Mouse (Mus musculus) kidney, adult 2 months (tissue): Measurements from ENCODE around the gene Hsd11b2. TPM values are rescaled to one million over a fixed set of nuclear protein-coding genes. Genes with fewer than 3 reads are reported as not detected.
A peak's percentile ranks its signal among the peaks of the same experiment; 100 is the strongest.

Experiments
- DNase-seq: peaks from one replicate; pipeline ENCODE4 v3.0.0; 2021
- H3K27ac ChIP-seq: fragments of 200-500 bp; 2 replicates; pipeline ENCODE4 v1.5.1; 2012; ENCODE audit warnings: low read depth, low read length, control low read depth, inconsistent platforms; ENCODE audit not compliant: insufficient read depth
- H3K27me3 ChIP-seq: fragments of 200-500 bp; replicated peaks from 2 replicates; pipeline ENCODE4 v1.6.1; 2012; ENCODE audit warnings: mild to moderate bottlenecking, moderate library complexity, low read length, inconsistent platforms; ENCODE audit not compliant: control insufficient read depth, insufficient read depth
- H3K36me3 ChIP-seq: fragments of 200-500 bp; 2 replicates; pipeline ENCODE4 v1.6.1; 2012; ENCODE audit warnings: mild to moderate bottlenecking, moderate library complexity, low read length, inconsistent platforms; ENCODE audit not compliant: control insufficient read depth, insufficient read depth
- H3K4me1 ChIP-seq: fragments of 200-500 bp; 2 replicates; pipeline ENCODE4 v1.6.1; 2011; ENCODE audit warnings: low read length; ENCODE audit not compliant: control insufficient read depth, insufficient read depth
- H3K4me3 ChIP-seq: fragments of 200-500 bp; 2 replicates; pipeline ENCODE4 v1.5.1; 2011; ENCODE audit warnings: mild to moderate bottlenecking, low read depth, low read length, control low read depth; ENCODE audit not compliant: insufficient read depth
- CTCF ChIP-seq: fragments of 200-500 bp; conservative IDR thresholded peaks from 2 replicates; pipeline ENCODE4 v1.5.1; 2011; ENCODE audit warnings: low read depth, mild to moderate bottlenecking, control low read depth, low read length, moderate library complexity, mixed read lengths; ENCODE audit not compliant: insufficient read depth, insufficient read length
- POLR2A ChIP-seq: fragments of 200-500 bp; IDR thresholded peaks from one replicate; pipeline ENCODE4 v1.6.1; 2011; ENCODE audit warnings: low read depth, low read length, control low read depth
- WGBS: fragments of 180-500 bp; shearing (Covaris S2); methylation state at CpG from one replicate; pipeline ENCODE4 v1.1.7; 2018; 5-methylcytosine and 5-hydroxymethylcytosine counted together
- polyA plus RNA-seq: library from polyadenylated mRNA; depleted of rRNA; stranded (reverse); fragments of >200 nt; gene quantifications from 2 replicates; pipeline ENCODE4 v1.2.3, GENCODE M21; 2012

Gene Hsd11b2
- polyA plus RNA-seq, 1 experiment, result 310 TPM

- WGBS, result 85% methylated on average over 3 of the region's 3 CpGs
- Histone ChIP-seq H3K4me3 (no peak overlapping the region), H3K4me1 (no peaks in the 10 kb centered on the region), H3K27me3 (no peaks in the 10 kb centered on the region), H3K36me3 (no peaks in the 10 kb centered on the region), H3K27ac (peak overlapping the region; percentile 87)
- no peak for TF ChIP-seq POLR2A
- TF ChIP-seq CTCF, result no peak
- DNase-seq, result peak; percentile 67
These were observed 13.9 kb upstream of the Hsd11b2 start for GRCm38 (mm10) chr8:105504617-105505016.

- Histone ChIP-seq H3K36me3 (no peaks in the 10 kb centered on the region), H3K27ac (no peak overlapping the region), H3K27me3 (no peaks in the 10 kb centered on the region), H3K4me3 (no peak overlapping the region), H3K4me1 (no peaks in the 10 kb centered on the region)
- 79% methylated on average over 6 of the region's 6 CpGs for WGBS
- DNase-seq, result no peak
- TF ChIP-seq POLR2A (no peak), CTCF (no peak)
These were observed 11.6 kb upstream of the Hsd11b2 start for GRCm38 (mm10) chr8:105506977-105507376.

DNA sequence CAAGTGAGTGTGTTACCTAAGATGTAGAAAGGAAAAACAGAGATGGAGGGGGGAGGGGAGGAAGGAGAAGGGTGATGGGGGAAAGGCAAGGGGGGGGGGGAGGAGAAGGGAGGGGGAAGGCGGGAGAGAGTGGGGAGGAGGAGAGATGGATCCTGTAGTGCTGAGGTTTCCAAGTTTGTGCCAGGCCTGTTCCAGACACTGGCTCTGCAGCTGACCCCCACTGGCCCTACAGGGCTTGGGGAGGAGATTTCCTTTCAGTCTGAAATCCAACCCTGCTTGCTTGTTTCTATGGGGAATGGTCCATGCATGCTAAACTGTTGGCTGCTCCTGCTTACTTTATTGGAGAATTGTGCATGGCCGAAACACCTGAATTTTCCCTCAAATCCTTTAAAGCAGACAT is 9.8 kb upstream of the Hsd11b2 start:
- no peaks in the 10 kb centered on the region for H3K27me3 ChIP-seq
- no peak for DNase-seq
- H3K27ac ChIP-seq, result no peak overlapping the region
- H3K4me1 ChIP-seq, result no peaks in the 10 kb centered on the region
- TF ChIP-seq POLR2A, result no peak
- TF ChIP-seq CTCF, result no peak
- no peak overlapping the region for H3K4me3 ChIP-seq
- no peaks in the 10 kb centered on the region for H3K36me3 ChIP-seq
- 53% methylated on average over 2 of the region's 2 CpGs for WGBS

- no peaks in the 10 kb centered on the region for H3K4me1 ChIP-seq
- no peak overlapping the region for H3K27ac ChIP-seq
- H3K4me3 ChIP-seq, result no peak overlapping the region
- DNase-seq, result no peak
- TF ChIP-seq POLR2A (no peak), CTCF (no peak)
- no peaks in the 10 kb centered on the region for H3K27me3 ChIP-seq
- H3K36me3 ChIP-seq, result no peaks in the 10 kb centered on the region
- WGBS, result 58% methylated on average over 12 of the region's 12 CpGs
These were observed 8.4 kb upstream of the Hsd11b2 start for GRCm38 (mm10) chr8:105509997-105510735.

DNA sequence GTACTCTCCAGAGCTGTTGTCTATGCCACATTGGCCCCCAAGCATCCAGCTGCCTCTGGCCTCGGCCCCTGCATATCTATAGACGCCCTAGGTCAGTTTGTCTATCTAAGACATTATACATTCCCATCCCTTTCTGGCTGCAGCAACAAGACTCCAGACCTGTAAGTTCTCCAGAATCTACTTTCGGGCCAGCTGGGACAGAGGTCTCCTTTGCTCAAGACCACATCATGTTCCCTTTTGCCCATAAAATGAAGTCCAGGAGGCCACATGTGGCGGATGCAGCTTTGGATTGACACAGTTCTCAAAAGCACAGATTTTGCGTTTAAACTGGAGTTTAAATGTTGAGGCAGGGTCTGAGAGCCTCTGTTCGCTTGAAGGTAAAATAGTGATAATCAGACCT is 4.4 kb upstream of the Hsd11b2 start:
- 94% methylated on average over 6 of the region's 6 CpGs for WGBS
- no peaks in the 10 kb centered on the region for H3K27me3 ChIP-seq
- DNase-seq, result no peak
- no peak overlapping the region for H3K4me3 ChIP-seq
- H3K27ac ChIP-seq, result no peak overlapping the region
- peaks cover 8% of the 10 kb centered on the region; the same call in 1 of the 2 replicates for H3K4me1 ChIP-seq
- TF ChIP-seq CTCF, result no peak
- TF ChIP-seq POLR2A, result no peak
- no peaks in the 10 kb centered on the region for H3K36me3 ChIP-seq

DNA sequence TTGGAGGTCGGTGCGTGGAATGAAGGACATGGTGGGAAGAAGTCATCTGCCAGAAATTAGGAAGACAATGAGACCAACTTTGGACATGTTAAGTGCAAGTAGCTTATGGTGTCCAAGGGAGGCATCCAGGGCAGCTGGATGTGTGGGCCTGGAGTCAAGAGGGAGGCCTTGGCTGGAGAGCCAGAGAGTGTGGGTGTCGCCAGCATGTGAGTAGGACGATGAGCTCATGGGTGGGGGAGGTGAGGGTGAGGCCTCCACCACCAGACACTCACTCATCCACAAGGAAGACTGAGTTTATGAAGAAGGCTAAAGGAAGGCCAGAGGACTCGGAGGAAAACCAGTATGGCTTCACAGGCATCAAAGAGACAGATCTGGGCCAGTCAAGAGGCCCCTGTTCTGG is 3.9 kb upstream of the Hsd11b2 start:
- no peak for DNase-seq
- TF ChIP-seq POLR2A (no peak), CTCF (no peak)
- 75% methylated on average over 5 of the region's 5 CpGs for WGBS
- Histone ChIP-seq H3K27ac (no peak overlapping the region), H3K27me3 (no peaks in the 10 kb centered on the region), H3K36me3 (no peaks in the 10 kb centered on the region), H3K4me1 (peaks cover 10% of the 10 kb centered on the region; the same call in 1 of the 2 replicates), H3K4me3 (no peak overlapping the region)

DNA sequence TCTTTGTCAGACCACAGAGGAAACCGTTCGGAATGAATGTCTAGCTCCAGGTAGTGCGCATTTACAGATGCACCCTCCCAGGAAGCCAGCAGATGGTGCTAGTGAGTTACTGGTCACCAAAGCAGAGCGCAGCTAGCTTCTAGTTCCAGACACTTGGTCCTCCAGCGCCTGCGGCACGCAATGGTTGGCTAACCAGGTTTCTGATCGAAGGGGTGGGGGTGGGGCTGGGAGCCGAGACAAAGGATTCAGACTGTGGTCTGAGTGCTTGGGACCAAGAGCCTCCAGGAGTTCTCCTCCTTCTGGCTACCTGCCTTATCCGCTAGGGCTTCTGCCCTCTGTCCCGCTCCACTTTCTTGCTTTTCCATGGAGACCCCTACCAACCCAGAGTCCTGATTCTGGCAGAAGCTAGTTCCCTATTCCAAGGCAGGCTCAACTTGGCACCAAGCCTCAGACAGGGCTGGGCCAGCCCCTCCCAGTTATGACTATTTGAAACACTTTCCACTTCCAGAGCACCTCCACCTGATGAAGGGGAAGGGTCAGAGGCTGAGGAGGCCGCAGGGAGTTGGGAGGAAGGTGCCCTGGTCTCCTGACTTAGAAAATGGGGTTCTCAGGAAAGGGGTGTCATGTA is 2.4 kb upstream of the Hsd11b2 start:
- TF ChIP-seq CTCF (peak; percentile 98), POLR2A (no peak)
- Histone ChIP-seq H3K27ac (no peak overlapping the region), H3K36me3 (no peaks in the 10 kb centered on the region), H3K4me3 (no peak overlapping the region), H3K27me3 (no peaks in the 10 kb centered on the region), H3K4me1 (peaks cover 10% of the 10 kb centered on the region; the same call in 1 of the 2 replicates)
- 19% methylated on average over 12 of the region's 12 CpGs for WGBS
- DNase-seq, result peak; percentile 84

DNA sequence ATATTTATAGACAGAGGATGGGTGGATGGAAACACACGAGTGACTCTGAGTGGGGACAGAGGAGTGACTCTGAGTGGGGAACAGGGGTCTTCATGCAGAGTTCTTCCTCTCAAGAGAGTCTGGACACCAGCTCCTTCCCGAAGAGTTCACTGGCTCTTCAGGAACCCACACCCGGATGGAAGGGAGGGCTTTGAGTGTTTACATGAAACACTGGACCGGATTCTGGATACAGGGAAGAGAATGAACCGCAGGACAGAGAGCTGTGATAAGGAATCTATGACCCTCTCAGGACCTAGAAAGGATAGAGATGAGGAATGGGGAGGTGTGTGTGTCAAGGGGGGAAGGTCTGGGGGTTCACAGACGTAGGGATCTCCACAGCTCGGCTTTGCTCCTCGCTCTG is 1.2 kb upstream of the Hsd11b2 start:
- H3K27me3 ChIP-seq, result no peaks in the 10 kb centered on the region
- H3K4me3 ChIP-seq, result no peak overlapping the region
- TF ChIP-seq POLR2A (no peak), CTCF (no peak)
- no peak for DNase-seq
- H3K27ac ChIP-seq, result no peak overlapping the region; the same call in 1 of the 2 replicates
- WGBS, result 35% methylated on average over 8 of the region's 8 CpGs
- H3K4me1 ChIP-seq, result peaks cover 10% of the 10 kb centered on the region; the same call in 1 of the 2 replicates
- no peaks in the 10 kb centered on the region for H3K36me3 ChIP-seq
